Mouse (Mus musculus) embryonic facial prominence, embryonic 10.5 days (tissue): ENCODE measurements around the gene Snx32. TPM values are rescaled to one million over a fixed set of nuclear protein-coding genes. Genes with fewer than 3 reads are reported as not detected.

Source experiments
- DNase-seq: peaks from one replicate; pipeline ENCODE4 v3.0.0-alpha.2; 2017; ENCODE audit warnings: low spot score
- H3K27ac ChIP-seq: fragments of 300-500 bp; sonication (generic); replicated peaks from 2 replicates; pipeline ENCODE4 v1.5.1; 2016; ENCODE audit warnings: mild to moderate bottlenecking
- H3K27me3 ChIP-seq: fragments of 300-500 bp; sonication (generic); replicated peaks from 2 replicates; pipeline ENCODE4 v1.6.1; 2016; ENCODE audit warnings: low read depth, mild to moderate bottlenecking; ENCODE audit not compliant: poor library complexity, severe bottlenecking
- H3K36me3 ChIP-seq: fragments of 300-500 bp; sonication (generic); replicated peaks from 2 replicates; pipeline ENCODE4 v1.6.1; 2016; ENCODE audit warnings: mild to moderate bottlenecking, moderate library complexity
- H3K4me1 ChIP-seq: fragments of 300-500 bp; sonication (generic); 2 replicates; pipeline ENCODE4 v1.6.1; 2016
- H3K4me3 ChIP-seq: fragments of 300-500 bp; sonication (generic); 2 replicates; pipeline ENCODE4 v1.5.1; 2016; ENCODE audit warnings: mild to moderate bottlenecking, moderate library complexity
- H3K9me3 ChIP-seq: fragments of 300-500 bp; sonication (generic); 2 replicates; pipeline ENCODE4 v1.6.1; 2016; ENCODE audit warnings: mild to moderate bottlenecking
- WGBS: fragments of 180-500 bp; shearing (Covaris S2); methylation state at CpG from one replicate; pipeline ENCODE4 v1.1.7; 2016; 5-methylcytosine and 5-hydroxymethylcytosine counted together
- polyA plus RNA-seq: library from polyadenylated mRNA; unstranded; fragments of >200 nt; fragmentation: Nextera tagmentation; extraction: Ambion mirVana; gene quantifications from 2 replicates; pipeline ENCODE4 v1.2.1, GENCODE M21; 2016

Snx32 gene
- polyA plus RNA-seq, 1 experiment from 2014 or later: 8.4 TPM

DNA sequence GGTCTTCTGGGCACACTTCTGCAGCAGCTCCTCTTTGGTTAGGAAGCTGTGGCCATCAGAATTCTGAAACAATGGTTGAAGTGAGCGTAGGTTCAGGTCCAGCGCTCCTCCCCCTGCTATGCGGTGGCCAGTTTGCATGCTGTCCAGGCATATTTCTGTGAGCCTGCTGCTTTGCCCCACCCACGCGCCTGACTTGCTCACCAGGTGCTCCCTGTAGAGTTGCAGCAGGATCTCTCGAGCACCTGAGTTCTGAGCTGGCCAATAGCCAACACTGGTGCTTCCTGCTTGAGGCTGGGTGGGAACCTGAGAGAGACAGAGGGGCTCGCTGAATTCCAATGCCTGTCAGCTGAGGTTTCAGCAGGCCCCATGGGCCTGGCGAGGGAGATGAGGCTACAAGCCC, 24.1 kb downstream of the Snx32 start:
- no peak for DNase-seq
- H3K27me3 ChIP-seq: no peaks in the 10 kb centered on the region
- peak overlapping the region; percentile 89; the same call in 1 of the 2 replicates for H3K4me3 ChIP-seq
- no peaks in the 10 kb centered on the region for H3K9me3 ChIP-seq
- H3K27ac ChIP-seq: 0 out of 2 replicates have a peak overlapping the region, but pooled peaks have one; percentile 22
- WGBS: 95% methylated on average over 8 of the region's 8 CpGs
- peaks cover 54% of the 10 kb centered on the region for H3K36me3 ChIP-seq
- H3K4me1 ChIP-seq: peaks cover 36% of the 10 kb centered on the region

DNA sequence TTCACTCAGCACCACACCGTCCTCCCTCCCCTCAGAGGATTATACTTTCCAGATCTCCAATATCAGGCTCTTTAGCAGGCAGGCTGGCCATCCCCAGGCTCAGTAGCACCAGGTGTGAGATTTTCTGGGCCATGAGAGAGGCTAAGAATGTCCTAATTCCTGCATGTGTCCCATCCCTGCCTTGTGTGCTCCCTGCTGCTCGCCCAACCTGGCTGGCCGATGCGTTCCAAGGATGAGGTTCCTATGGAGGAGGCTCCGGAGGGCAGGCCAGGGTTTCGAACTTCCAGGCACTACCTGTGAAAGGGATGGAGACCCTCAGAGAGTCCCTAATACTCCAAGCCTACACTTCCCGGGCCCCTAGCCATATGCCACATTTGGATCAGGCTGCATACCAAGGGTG, 24.5 kb downstream of the Snx32 start:
- Histone ChIP-seq H3K27ac (0 out of 2 replicates have a peak overlapping the region, but pooled peaks have one; percentile 22), H3K4me3 (0 out of 2 replicates have a peak overlapping the region, but pooled peaks have one; percentile 89), H3K9me3 (no peaks in the 10 kb centered on the region), H3K36me3 (peaks cover 59% of the 10 kb centered on the region), H3K27me3 (no peaks in the 10 kb centered on the region), H3K4me1 (peaks cover 36% of the 10 kb centered on the region)
- no peak for DNase-seq
- WGBS: 93% methylated on average over 7 of the region's 7 CpGs

DNA sequence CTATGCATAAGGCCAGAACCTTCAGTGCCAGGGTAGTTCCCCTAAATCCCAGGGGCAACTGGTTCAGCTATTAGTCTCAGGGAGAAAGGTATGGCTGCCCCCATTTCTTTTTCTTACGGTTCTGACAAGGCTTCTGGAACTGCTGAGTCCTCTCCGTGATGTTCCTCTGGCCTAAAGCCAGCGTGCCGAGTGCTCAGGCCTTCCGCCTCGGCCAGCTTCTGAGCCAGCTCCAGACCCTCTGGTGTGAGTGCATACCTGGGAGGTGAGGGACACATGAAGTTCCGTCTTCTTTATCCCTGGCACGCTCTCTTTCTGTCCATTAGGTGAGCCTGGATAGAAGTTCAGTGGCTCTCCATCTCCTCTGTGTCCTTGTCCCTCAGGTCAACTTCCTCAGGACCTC, 25.0 kb downstream of the Snx32 start:
- 94% methylated on average over 8 of the region's 8 CpGs for WGBS
- Histone ChIP-seq H3K9me3 (no peaks in the 10 kb centered on the region), H3K27ac (no peak overlapping the region), H3K4me3 (no peak overlapping the region), H3K27me3 (no peaks in the 10 kb centered on the region), H3K4me1 (peaks cover 36% of the 10 kb centered on the region), H3K36me3 (peaks cover 63% of the 10 kb centered on the region)
- no peak for DNase-seq

DNA sequence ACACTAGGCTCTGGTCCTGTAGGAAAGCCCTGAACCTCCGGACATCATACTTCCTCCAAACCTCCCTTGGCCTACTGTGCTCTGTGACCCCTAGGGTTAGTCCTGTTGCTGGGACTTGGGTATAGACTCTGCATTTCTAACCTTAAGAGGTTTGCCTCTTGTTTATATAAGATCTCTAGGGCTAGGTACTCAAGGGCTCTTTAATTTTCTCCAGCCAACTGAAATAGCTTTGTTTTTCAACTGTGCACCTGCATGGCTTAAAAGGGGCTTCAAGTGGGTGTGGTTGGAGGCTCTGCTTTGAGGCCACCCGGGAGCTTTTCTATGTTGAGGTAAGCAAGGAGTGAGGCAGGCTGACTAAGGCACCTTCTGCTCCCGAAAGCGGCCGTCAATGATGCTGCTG, 25.8 kb downstream of the Snx32 start:
- no peak for DNase-seq
- no peaks in the 10 kb centered on the region for H3K9me3 ChIP-seq
- 90% methylated on average over 5 of the region's 5 CpGs for WGBS
- H3K4me3 ChIP-seq: no peak overlapping the region
- H3K36me3 ChIP-seq: peaks cover 72% of the 10 kb centered on the region
- no peak overlapping the region for H3K27ac ChIP-seq
- no peaks in the 10 kb centered on the region for H3K27me3 ChIP-seq
- H3K4me1 ChIP-seq: peaks cover 30% of the 10 kb centered on the region

DNA sequence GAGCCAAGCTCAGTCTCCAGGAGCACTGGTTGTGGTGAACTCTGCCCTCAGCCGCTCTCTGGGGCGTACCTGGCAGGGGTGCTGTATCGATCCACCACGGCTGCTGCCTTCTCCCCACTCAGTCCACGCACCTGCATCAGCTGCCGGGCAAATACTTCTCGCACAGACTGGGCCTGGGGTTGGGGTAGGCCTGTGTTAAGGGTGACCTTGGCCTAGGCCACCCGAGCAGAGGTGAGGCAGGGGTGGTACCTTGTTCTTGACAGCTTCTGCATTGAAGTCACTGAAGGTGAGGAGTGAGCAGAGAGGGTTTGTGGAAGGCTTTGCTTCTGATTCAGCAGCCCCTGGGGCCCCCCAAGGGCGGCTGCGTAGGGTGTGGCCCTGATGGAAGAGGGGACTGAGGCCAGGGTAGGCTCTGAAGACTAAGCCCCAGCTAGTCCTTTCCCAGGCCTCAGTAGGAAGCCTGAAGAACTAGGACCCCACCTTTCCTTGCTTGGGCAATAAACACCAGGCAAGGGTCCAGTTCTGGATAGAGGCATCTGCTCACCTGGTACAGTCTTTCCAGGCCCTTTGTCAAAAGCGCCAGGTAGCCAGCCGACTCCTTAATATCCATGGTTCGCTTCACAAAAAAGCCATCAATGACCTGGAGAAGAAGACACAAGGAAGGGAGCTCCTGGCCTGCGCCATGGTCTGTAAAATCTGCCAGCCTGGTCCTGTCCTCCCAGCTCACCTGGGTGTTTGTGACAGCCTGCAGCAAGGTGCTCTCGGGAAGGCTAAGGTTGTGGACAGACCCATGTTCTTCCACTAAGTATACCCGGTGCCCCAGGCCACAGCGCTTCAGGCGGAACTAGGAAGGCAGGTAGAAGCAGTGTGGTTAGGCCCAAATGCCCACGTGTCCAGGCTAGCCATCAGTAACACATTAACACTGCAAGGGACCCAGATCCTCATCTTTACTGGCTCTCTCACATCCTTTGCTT, 26.7 kb downstream of the Snx32 start:
- 93% methylated on average over 19 of the region's 19 CpGs for whole genome bisulfite sequencing
- H3K27ac ChIP-seq: no peak overlapping the region
- H3K27me3 ChIP-seq: no peaks in the 10 kb centered on the region
- H3K4me1 ChIP-seq: peaks cover 23% of the 10 kb centered on the region
- H3K4me3 ChIP-seq: no peak overlapping the region; the same call in 1 of the 2 replicates
- no peaks in the 10 kb centered on the region for H3K9me3 ChIP-seq
- peaks cover 80% of the 10 kb centered on the region for H3K36me3 ChIP-seq
- no peak for DNase-seq

DNA sequence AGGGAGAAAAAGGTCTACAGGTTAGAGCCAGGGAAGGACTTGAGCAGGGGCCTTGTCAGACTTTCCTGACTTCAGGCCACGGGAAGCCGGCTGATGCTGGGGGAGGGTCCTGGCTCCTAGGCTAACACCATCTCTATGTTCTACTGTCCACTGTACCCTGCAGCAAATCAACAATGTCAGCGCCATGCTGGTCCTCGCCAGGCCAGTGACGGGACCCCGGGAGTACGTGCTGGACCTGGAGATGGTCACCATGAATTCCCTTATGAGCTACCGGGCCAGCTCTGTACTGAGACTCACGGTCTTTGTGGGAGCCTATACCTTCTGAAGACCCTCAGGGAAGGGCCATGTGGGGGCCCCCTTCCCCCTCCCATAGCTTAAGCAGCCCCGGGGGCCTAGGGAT, 28.9 kb downstream of the Snx32 start:
- Histone ChIP-seq H3K36me3 (peaks cover 97% of the 10 kb centered on the region), H3K9me3 (no peaks in the 10 kb centered on the region), H3K4me1 (peaks cover 6% of the 10 kb centered on the region), H3K27me3 (no peaks in the 10 kb centered on the region), H3K27ac (no peak overlapping the region), H3K4me3 (no peak overlapping the region)
- 89% methylated on average over 10 of the region's 10 CpGs for WGBS
- no peak for DNase-seq

DNA sequence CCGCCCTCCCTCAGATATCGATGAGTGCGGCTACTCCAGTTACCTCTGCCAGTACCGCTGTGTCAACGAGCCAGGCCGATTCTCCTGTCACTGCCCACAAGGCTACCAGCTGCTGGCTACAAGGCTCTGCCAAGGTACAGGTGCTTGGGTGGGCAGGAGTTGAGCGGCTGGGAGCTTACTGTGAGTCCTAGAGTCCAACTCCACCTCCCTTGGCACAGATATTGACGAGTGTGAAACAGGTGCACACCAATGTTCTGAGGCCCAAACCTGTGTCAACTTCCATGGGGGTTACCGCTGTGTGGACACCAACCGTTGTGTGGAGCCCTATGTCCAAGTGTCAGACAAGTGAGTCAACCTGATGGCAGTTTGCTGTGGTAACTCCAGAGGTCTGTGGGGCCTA, 30.3 kb downstream of the Snx32 start:
- no peak overlapping the region for H3K27ac ChIP-seq
- H3K27me3 ChIP-seq: no peaks in the 10 kb centered on the region
- H3K36me3 ChIP-seq: peaks cover 91% of the 10 kb centered on the region
- peaks cover 16% of the 10 kb centered on the region for H3K4me1 ChIP-seq
- no peaks in the 10 kb centered on the region for H3K9me3 ChIP-seq
- no peak for DNase-seq
- H3K4me3 ChIP-seq: no peak overlapping the region
- 90% methylated on average over 10 of the region's 10 CpGs for WGBS

DNA sequence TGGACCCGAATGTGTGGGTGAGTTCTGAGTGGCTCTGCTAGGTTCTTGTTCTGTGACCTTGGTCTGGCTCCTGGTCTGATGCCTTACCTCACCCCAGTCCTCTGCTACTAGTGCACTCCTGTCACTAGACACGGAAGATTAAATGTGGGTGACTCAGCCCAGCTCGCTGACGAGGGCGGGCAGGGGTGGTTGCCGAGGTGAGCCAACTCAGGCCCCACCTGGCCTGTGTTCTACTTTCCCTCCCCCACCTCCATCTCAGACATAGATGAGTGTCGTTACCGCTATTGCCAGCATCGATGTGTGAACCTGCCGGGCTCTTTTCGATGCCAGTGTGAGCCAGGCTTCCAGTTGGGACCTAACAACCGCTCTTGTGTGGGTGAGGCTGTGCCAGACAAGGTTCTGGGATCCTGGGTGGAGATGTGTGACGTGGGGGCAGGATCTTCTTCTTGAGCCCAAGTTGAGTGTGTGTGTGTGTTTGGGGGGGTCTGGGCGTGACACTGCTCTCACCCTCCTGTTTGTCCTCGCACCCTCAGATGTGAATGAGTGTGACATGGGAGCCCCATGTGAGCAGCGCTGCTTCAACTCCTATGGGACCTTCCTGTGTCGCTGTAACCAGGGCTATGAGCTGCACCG, 32.6 kb downstream of the Snx32 start:
- peaks cover 69% of the 10 kb centered on the region for H3K36me3 ChIP-seq
- no peak overlapping the region for H3K27ac ChIP-seq
- no peak for DNase-seq
- no peaks in the 10 kb centered on the region for H3K27me3 ChIP-seq
- 92% methylated on average over 18 of the region's 18 CpGs for WGBS
- no peaks in the 10 kb centered on the region for H3K9me3 ChIP-seq
- H3K4me3 ChIP-seq: no peak overlapping the region; the same call in 1 of the 2 replicates
- peaks cover 32% of the 10 kb centered on the region for H3K4me1 ChIP-seq

DNA sequence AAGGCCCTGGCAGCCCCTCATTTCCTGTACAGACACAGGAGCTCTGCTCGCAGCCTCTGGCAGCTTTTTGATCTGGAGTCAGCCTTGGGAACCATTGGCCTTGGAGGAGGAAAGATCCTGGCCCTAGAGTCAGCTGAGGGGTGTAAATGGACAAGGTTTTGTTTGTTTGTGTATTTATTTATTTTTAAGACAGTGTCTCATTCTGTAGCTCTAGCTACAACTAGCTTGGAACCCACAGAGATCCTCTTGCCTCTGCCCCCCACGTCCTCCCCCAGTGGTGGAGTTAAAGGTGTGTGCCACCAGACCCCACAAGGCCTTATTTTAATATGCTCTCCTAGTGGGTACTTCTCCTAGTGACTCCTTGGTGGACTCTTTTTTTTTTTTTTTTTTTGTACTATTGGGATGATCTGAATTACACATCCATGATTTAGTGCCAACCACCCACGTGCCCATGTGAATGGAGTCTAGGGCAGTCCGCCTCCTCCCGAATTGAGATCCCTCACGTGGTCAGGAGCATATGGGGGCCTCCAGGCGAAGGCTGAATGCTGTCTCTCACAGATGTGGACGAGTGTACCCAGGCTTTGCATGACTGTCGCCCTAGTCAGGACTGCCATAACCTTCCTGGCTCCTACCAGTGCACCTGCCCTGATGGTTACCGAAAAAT, 33.2 kb downstream of the Snx32 start:
- Histone ChIP-seq H3K36me3 (peaks cover 62% of the 10 kb centered on the region), H3K27me3 (no peaks in the 10 kb centered on the region), H3K9me3 (no peaks in the 10 kb centered on the region), H3K27ac (no peak overlapping the region), H3K4me1 (peaks cover 32% of the 10 kb centered on the region), H3K4me3 (no peak overlapping the region; the same call in 1 of the 2 replicates)
- 89% methylated on average over 10 of the region's 10 CpGs for WGBS
- DNase-seq: no peak

DNA sequence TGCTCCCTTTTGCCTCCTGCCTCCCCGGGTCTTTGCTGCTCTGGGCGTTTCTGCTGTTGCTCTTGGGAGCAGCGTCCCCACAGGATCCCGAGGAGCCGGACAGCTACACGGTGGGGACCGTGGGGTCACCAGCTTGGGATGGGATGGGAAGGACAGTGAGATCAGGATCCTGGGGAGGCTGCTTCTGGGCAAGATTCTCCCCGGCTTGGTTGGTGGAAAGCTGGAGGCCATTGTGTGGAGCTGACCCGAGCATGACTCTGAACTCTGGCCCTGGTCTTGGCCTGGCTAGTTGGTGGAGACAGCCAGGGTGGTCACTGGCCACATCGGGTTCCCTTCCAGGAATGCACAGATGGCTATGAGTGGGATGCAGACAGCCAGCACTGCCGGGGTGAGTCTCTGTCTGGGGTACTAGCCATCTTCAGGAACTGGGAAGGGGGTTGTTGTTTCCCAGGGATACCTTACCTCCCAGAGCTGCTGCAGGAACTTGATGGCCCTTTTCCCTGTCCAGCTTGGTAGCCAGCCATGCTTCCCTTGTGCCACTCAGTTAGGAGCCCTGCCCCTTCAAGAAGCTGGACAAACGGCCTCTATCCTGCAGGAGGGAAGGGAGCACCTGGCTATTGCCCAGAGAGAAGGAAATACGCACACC, 35.1 kb downstream of the Snx32 start:
- peaks cover 43% of the 10 kb centered on the region for H3K36me3 ChIP-seq
- WGBS: 23% methylated on average over 13 of the region's 13 CpGs
- peak overlapping the region; percentile 95 for H3K27ac ChIP-seq

DNA sequence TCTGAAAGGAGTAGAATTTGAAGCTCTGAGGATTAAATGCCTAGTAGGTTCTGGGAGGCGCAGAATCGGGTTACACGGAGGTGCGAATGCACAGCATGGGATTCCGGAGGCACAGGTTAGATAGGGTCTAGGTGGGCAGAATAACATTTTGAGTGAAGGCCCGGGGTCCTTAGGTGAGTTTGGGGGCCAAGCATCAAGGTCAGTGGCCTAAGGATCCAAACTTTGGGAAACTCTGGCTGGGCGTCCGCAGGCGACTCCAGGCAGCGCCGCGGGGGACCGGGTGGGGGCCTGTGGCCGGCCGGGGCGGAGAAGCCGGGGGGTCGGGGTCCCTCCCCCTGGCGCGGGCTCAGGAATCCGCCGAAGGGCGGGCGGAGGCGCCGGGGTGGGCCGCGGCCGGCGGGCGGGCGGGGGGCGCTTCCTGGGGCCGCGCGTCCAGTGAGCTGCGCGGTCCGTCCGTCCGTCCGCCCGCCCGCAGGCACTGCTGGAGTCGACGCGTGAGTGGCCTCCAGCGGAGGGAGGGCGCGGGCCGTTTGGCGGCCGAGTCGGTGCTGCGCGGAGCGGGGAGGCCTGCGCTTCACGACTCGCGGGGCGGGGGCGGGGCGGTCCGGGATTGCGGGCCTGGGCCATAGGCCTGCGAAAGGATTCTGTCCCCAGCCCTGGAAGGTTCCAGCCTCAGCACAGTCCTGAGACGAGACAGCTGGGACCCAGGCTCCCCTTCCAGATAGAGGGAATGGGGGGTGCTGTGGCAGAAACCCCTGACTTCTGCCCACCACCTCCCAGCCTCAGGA, 35.9 kb downstream of the Snx32 start:
- peak; percentile 69 for DNase-seq
- no peaks in the 10 kb centered on the region for H3K9me3 ChIP-seq
- peaks cover 32% of the 10 kb centered on the region for H3K4me1 ChIP-seq
- H3K4me3 ChIP-seq: peak overlapping the region; percentile 81
- peak overlapping the region; percentile 95 for H3K27ac ChIP-seq
- peaks cover 36% of the 10 kb centered on the region for H3K36me3 ChIP-seq
- H3K27me3 ChIP-seq: no peaks in the 10 kb centered on the region
- WGBS: 1% methylated on average over 68 of the region's 68 CpGs

More for the DNA sequence above, 35.1 kb downstream of the Snx32 start:
- no peak for DNase-seq
- H3K4me1 ChIP-seq: peaks cover 32% of the 10 kb centered on the region
- H3K4me3 ChIP-seq: peak overlapping the region; percentile 81
- H3K9me3 ChIP-seq: no peaks in the 10 kb centered on the region
- no peaks in the 10 kb centered on the region for H3K27me3 ChIP-seq
